Mouse (Mus musculus): ENCODE results near the gene Ptprn2.
A peak's percentile ranks its signal among the peaks of the same experiment; 100 is the strongest.

Ptprn2 gene

GRCm38 (mm10) chr12:116907424-116907823, 421.9 kb downstream of the Ptprn2 start:
- DNase-seq: no peak

- peak; percentile 44 for DNase-seq
These were observed 423.1 kb downstream of the Ptprn2 start for GRCm38 (mm10) chr12:116908668-116909067.

GRCm38 (mm10) chr12:116916776-116917175, 431.3 kb downstream of the Ptprn2 start:
- no peak for DNase-seq

- no peak for DNase-seq
These were observed 433.7 kb downstream of the Ptprn2 start for GRCm38 (mm10) chr12:116919185-116919584.

GRCm38 (mm10) chr12:116919691-116920526, 434.4 kb downstream of the Ptprn2 start:
- no peak for DNase-seq

GRCm38 (mm10) chr12:116927115-116927514, 441.6 kb downstream of the Ptprn2 start:
- no peak for DNase-seq

GRCm38 (mm10) chr12:116927516-116927915, 442.0 kb downstream of the Ptprn2 start:
- DNase-seq: no peak

- DNase-seq: no peak
These were observed 452.8 kb downstream of the Ptprn2 start for GRCm38 (mm10) chr12:116938158-116938854.

GRCm38 (mm10) chr12:116943883-116944282, 458.4 kb downstream of the Ptprn2 start:
- no peak for DNase-seq

GRCm38 (mm10) chr12:116948151-116948928, 462.8 kb downstream of the Ptprn2 start:
- no peak for DNase-seq

- DNase-seq: no peak
These were observed 464.2 kb downstream of the Ptprn2 start for GRCm38 (mm10) chr12:116949726-116950125.

- DNase-seq: no peak
These were observed 467.1 kb downstream of the Ptprn2 start for GRCm38 (mm10) chr12:116952452-116953205.

- no peak for DNase-seq
These were observed 473.6 kb downstream of the Ptprn2 start for GRCm38 (mm10) chr12:116959164-116959563.

- no peak for DNase-seq
These were observed 478.4 kb downstream of the Ptprn2 start for GRCm38 (mm10) chr12:116963906-116964305.

- DNase-seq: no peak
These were observed 482.9 kb downstream of the Ptprn2 start for GRCm38 (mm10) chr12:116968215-116968939.

- DNase-seq: peak; percentile 0
These were observed 490.0 kb downstream of the Ptprn2 start for GRCm38 (mm10) chr12:116975547-116975946.

GRCm38 (mm10) chr12:116976981-116977380, 491.5 kb downstream of the Ptprn2 start:
- DNase-seq: peak; percentile 0

GRCm38 (mm10) chr12:116978201-116978600, 492.7 kb downstream of the Ptprn2 start:
- peak; percentile 1 for DNase-seq

- DNase-seq: peak; percentile 1
These were observed 495.8 kb downstream of the Ptprn2 start for GRCm38 (mm10) chr12:116981315-116981714.

GRCm38 (mm10) chr12:116989144-116989543, 503.6 kb downstream of the Ptprn2 start:
- DNase-seq: peak; percentile 2

- DNase-seq: peak; percentile 20
These were observed 516.1 kb downstream of the Ptprn2 start for GRCm38 (mm10) chr12:117001546-117002148.

Measured in right cerebral cortex, postnatal 25 days (tissue).